Mouse (Mus musculus): Measurements from ENCODE around the gene Gm20388. TPM values are rescaled to one million over a fixed set of nuclear protein-coding genes. Genes with fewer than 3 reads are reported as not detected.

Gm20388 gene
- polyA plus RNA-seq, 1 experiment from 2014 or later: 7.4 TPM

- Histone ChIP-seq H3K27ac (ENCODE audit: low read length) (no peak overlapping the region), H3K36me3 (ENCODE audit: control insufficient read depth, insufficient read depth, low read length) (peaks cover 4% of the 10 kb centered on the region; the same call in 1 of the 2 replicates), H3K27me3 (ENCODE audit: control insufficient read depth, insufficient read depth, low read length) (no peaks in the 10 kb centered on the region), H3K4me2 (ENCODE audit: low read depth, low read length) (no peak overlapping the region), H3K9ac (ENCODE audit: low read length) (no peak overlapping the region), H3K4me3 (replicated peaks; ENCODE audit: low read length) (no peak overlapping the region), H3K9me3 (replicated peaks; ENCODE audit: control insufficient read depth, low read length) (no peaks in the 10 kb centered on the region), H3K4me1 (ENCODE audit: control insufficient read depth, insufficient read depth, low read length) (no peaks in the 10 kb centered on the region)
- WGBS: 30% methylated on average over 3 of the region's 3 CpGs
- no peak for ATAC-seq (ENCODE audit: insufficient read depth, low FRiP score)
These were observed 2969.7 kb downstream of the Gm20388 start for GRCm38 (mm10) chr8:122880302-122880701.

DNA sequence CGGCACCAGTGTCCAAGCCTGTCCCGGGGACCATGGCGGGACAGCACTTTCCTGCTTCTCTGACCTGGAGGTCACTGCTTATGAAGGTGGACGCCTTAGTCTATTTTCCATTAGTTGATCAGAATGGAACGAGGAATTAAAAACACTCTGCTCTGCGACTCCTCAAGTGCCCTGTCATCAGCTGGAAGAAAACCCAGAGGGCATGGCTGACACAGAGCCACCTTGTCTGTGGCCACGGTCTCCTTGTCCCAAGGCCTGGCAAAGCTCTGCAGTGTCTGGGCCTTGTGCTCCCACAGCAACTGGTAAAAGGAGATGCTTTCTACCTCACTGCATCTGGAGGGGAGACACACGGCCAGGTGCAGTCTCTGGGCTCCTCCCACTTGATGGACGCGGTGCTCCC lies 2973.0 kb downstream of the Gm20388 start:
- 82% methylated on average over 10 of the region's 10 CpGs for WGBS
- ATAC-seq (ENCODE audit: insufficient read depth, low FRiP score): no peak
- Histone ChIP-seq H3K36me3 (ENCODE audit: control insufficient read depth, insufficient read depth, low read length) (peaks cover 27% of the 10 kb centered on the region), H3K27ac (ENCODE audit: low read length) (no peak overlapping the region), H3K4me3 (replicated peaks; ENCODE audit: low read length) (no peak overlapping the region), H3K9me3 (replicated peaks; ENCODE audit: control insufficient read depth, low read length) (no peaks in the 10 kb centered on the region), H3K4me2 (ENCODE audit: low read depth, low read length) (no peak overlapping the region), H3K9ac (ENCODE audit: low read length) (no peak overlapping the region), H3K27me3 (ENCODE audit: control insufficient read depth, insufficient read depth, low read length) (no peaks in the 10 kb centered on the region), H3K4me1 (ENCODE audit: control insufficient read depth, insufficient read depth, low read length) (no peaks in the 10 kb centered on the region)

GRCm38 (mm10) chr8:122891440-122891839 lies 2980.8 kb downstream of the Gm20388 start:
- no peaks in the 10 kb centered on the region for H3K27me3 ChIP-seq (ENCODE audit: control insufficient read depth, insufficient read depth, low read length)
- no peak for ATAC-seq (ENCODE audit: insufficient read depth, low FRiP score)
- H3K4me2 ChIP-seq (ENCODE audit: low read depth, low read length): no peak overlapping the region
- H3K4me1 ChIP-seq (ENCODE audit: control insufficient read depth, insufficient read depth, low read length): no peaks in the 10 kb centered on the region
- WGBS: 83% methylated on average over 12 of the region's 12 CpGs
- H3K27ac ChIP-seq (ENCODE audit: low read length): no peak overlapping the region
- H3K9me3 ChIP-seq (replicated peaks; ENCODE audit: control insufficient read depth, low read length): no peaks in the 10 kb centered on the region
- peaks cover 30% of the 10 kb centered on the region for H3K36me3 ChIP-seq (ENCODE audit: control insufficient read depth, insufficient read depth, low read length)
- no peak overlapping the region for H3K9ac ChIP-seq (ENCODE audit: low read length)
- H3K4me3 ChIP-seq (replicated peaks; ENCODE audit: low read length): no peak overlapping the region

DNA sequence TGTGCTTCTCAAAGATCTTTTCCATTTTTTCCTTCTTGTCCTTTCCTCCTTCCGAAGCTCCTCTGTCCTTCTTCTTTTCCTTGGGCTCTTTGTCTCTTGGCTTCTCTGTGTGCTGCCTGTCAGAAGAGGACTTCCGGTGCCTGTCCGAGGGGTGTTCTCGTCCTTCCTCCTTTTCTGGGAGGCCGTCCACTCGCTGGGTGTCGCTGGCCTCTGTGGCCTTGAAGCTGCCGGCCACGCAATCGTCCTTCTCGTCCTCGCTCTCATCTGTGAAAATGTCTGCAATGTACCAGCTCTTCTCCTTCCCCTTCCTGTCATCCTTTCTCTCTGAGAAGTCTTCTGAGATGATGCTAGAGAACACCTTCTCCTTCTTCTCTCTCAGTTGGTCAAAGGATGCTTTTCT lies 2982.8 kb downstream of the Gm20388 start:
- H3K9me3 ChIP-seq (replicated peaks; ENCODE audit: control insufficient read depth, low read length): no peaks in the 10 kb centered on the region
- H3K9ac ChIP-seq (ENCODE audit: low read length): no peak overlapping the region
- H3K27ac ChIP-seq (ENCODE audit: low read length): no peak overlapping the region
- 83% methylated on average over 12 of the region's 12 CpGs for WGBS
- H3K4me3 ChIP-seq (replicated peaks; ENCODE audit: low read length): no peak overlapping the region
- no peaks in the 10 kb centered on the region for H3K4me1 ChIP-seq (ENCODE audit: control insufficient read depth, insufficient read depth, low read length)
- H3K27me3 ChIP-seq (ENCODE audit: control insufficient read depth, insufficient read depth, low read length): no peaks in the 10 kb centered on the region
- peaks cover 23% of the 10 kb centered on the region for H3K36me3 ChIP-seq (ENCODE audit: control insufficient read depth, insufficient read depth, low read length)
- no peak overlapping the region for H3K4me2 ChIP-seq (ENCODE audit: low read depth, low read length)
- ATAC-seq (ENCODE audit: insufficient read depth, low FRiP score): no peak

DNA sequence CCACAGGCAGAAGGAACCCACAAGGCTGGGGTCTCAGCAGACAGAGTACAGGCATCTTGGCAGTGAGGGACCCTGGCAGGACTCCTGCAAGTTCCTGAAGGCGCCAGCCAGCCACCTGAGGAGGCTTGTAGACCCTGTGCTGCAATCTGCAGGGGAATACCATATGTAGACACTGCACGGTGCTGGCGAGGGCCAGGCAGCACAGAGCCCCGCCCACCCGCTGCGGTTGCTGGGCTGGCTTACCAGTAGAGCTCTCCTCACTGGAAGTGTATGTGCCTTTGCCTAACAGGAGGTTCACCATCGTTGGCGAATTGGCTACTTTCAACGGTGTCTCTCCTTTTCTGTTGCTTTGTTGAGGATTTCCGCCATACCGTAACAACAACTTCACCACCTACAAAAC lies 2985.7 kb downstream of the Gm20388 start:
- 0 out of 2 replicates have a peak, but pooled peaks have one; percentile 17 for ATAC-seq (ENCODE audit: insufficient read depth, low FRiP score)
- Histone ChIP-seq H3K9ac (ENCODE audit: low read length) (no peak overlapping the region), H3K4me1 (ENCODE audit: control insufficient read depth, insufficient read depth, low read length) (no peaks in the 10 kb centered on the region), H3K27ac (ENCODE audit: low read length) (no peak overlapping the region), H3K4me3 (replicated peaks; ENCODE audit: low read length) (no peak overlapping the region), H3K36me3 (ENCODE audit: control insufficient read depth, insufficient read depth, low read length) (peaks cover 28% of the 10 kb centered on the region), H3K4me2 (ENCODE audit: low read depth, low read length) (no peak overlapping the region), H3K9me3 (replicated peaks; ENCODE audit: control insufficient read depth, low read length) (no peaks in the 10 kb centered on the region), H3K27me3 (ENCODE audit: control insufficient read depth, insufficient read depth, low read length) (no peaks in the 10 kb centered on the region)
- 92% methylated on average over 11 of the region's 11 CpGs for WGBS

GRCm38 (mm10) chr8:122897200-122897599 lies 2986.6 kb downstream of the Gm20388 start:
- no peaks in the 10 kb centered on the region for H3K4me1 ChIP-seq (ENCODE audit: control insufficient read depth, insufficient read depth, low read length)
- 90% methylated on average over 8 of the region's 8 CpGs for WGBS
- no peak for ATAC-seq (ENCODE audit: insufficient read depth, low FRiP score)
- no peaks in the 10 kb centered on the region for H3K27me3 ChIP-seq (ENCODE audit: control insufficient read depth, insufficient read depth, low read length)
- H3K4me3 ChIP-seq (replicated peaks; ENCODE audit: low read length): no peak overlapping the region
- no peak overlapping the region for H3K27ac ChIP-seq (ENCODE audit: low read length)
- H3K36me3 ChIP-seq (ENCODE audit: control insufficient read depth, insufficient read depth, low read length): peaks cover 28% of the 10 kb centered on the region
- H3K9ac ChIP-seq (ENCODE audit: low read length): no peak overlapping the region
- no peaks in the 10 kb centered on the region for H3K9me3 ChIP-seq (replicated peaks; ENCODE audit: control insufficient read depth, low read length)
- no peak overlapping the region for H3K4me2 ChIP-seq (ENCODE audit: low read depth, low read length)

DNA sequence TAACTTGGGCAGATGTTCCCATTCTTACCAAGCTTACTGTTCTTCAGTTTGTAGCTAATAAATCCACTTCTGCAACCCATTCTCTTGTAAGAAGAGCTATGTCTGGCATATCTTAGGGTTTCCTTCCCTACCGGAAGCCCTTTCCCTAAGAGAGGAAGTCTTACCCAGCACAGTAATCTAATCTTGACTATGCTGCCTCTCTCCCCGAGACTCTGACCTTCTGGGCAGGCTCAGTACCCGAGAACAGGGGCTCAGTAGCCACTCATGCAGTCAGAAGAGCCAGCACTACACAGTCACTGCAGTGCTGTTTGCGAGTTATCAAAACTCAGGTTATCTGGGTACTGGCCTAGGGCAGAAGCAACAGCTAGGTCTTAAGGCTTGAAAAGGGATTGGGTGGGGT lies 2987.4 kb downstream of the Gm20388 start:
- Histone ChIP-seq H3K4me3 (replicated peaks; ENCODE audit: low read length) (no peak overlapping the region), H3K4me1 (ENCODE audit: control insufficient read depth, insufficient read depth, low read length) (no peaks in the 10 kb centered on the region), H3K9ac (ENCODE audit: low read length) (no peak overlapping the region), H3K27me3 (ENCODE audit: control insufficient read depth, insufficient read depth, low read length) (no peaks in the 10 kb centered on the region), H3K36me3 (ENCODE audit: control insufficient read depth, insufficient read depth, low read length) (peaks cover 28% of the 10 kb centered on the region), H3K27ac (ENCODE audit: low read length) (no peak overlapping the region), H3K4me2 (ENCODE audit: low read depth, low read length) (no peak overlapping the region), H3K9me3 (replicated peaks; ENCODE audit: control insufficient read depth, low read length) (no peaks in the 10 kb centered on the region)
- ATAC-seq (ENCODE audit: insufficient read depth, low FRiP score): no peak
- WGBS: 78% methylated on average over 4 of the region's 4 CpGs

DNA sequence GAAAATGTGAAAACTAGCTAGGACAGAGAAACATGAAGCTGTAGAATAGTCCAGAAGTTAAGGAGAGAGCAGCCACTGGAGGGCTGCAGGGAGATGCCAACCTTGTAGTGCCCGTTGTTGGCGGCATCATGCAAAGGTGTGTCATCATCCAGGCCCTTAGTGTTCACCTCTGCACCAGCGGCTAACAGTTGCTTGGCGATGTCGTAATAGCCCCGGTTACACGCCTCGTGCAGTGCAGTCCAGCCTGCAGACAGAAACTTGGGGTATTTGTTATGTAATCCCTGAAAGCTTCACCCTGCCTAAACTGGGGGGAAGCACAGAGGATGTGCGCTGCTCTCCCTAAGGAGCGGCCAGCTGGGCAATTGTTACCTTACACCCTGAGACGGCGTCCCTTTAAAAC lies 2987.8 kb downstream of the Gm20388 start:
- no peaks in the 10 kb centered on the region for H3K4me1 ChIP-seq (ENCODE audit: control insufficient read depth, insufficient read depth, low read length)
- no peaks in the 10 kb centered on the region for H3K27me3 ChIP-seq (ENCODE audit: control insufficient read depth, insufficient read depth, low read length)
- H3K4me3 ChIP-seq (replicated peaks; ENCODE audit: low read length): no peak overlapping the region
- WGBS: 90% methylated on average over 12 of the region's 12 CpGs
- H3K9me3 ChIP-seq (replicated peaks; ENCODE audit: control insufficient read depth, low read length): no peaks in the 10 kb centered on the region
- peaks cover 24% of the 10 kb centered on the region for H3K36me3 ChIP-seq (ENCODE audit: control insufficient read depth, insufficient read depth, low read length)
- H3K27ac ChIP-seq (ENCODE audit: low read length): no peak overlapping the region
- no peak for ATAC-seq (ENCODE audit: insufficient read depth, low FRiP score)
- no peak overlapping the region for H3K9ac ChIP-seq (ENCODE audit: low read length)
- no peak overlapping the region for H3K4me2 ChIP-seq (ENCODE audit: low read depth, low read length)

- H3K27me3 ChIP-seq (ENCODE audit: control insufficient read depth, insufficient read depth, low read length): no peaks in the 10 kb centered on the region
- 77% methylated on average over 5 of the region's 5 CpGs for WGBS
- no peaks in the 10 kb centered on the region for H3K9me3 ChIP-seq (replicated peaks; ENCODE audit: control insufficient read depth, low read length)
- no peak overlapping the region for H3K4me3 ChIP-seq (replicated peaks; ENCODE audit: low read length)
- H3K4me1 ChIP-seq (ENCODE audit: control insufficient read depth, insufficient read depth, low read length): no peaks in the 10 kb centered on the region
- H3K9ac ChIP-seq (ENCODE audit: low read length): no peak overlapping the region
- no peak overlapping the region for H3K4me2 ChIP-seq (ENCODE audit: low read depth, low read length)
- H3K36me3 ChIP-seq (ENCODE audit: control insufficient read depth, insufficient read depth, low read length): peaks cover 24% of the 10 kb centered on the region
- H3K27ac ChIP-seq (ENCODE audit: low read length): no peak overlapping the region
- no peak for ATAC-seq (ENCODE audit: insufficient read depth, low FRiP score)
These were observed 2988.4 kb downstream of the Gm20388 start for GRCm38 (mm10) chr8:122899085-122899484.

GRCm38 (mm10) chr8:122901476-122901875 lies 2990.8 kb downstream of the Gm20388 start:
- 87% methylated on average over 7 of the region's 7 CpGs for WGBS
- H3K4me3 ChIP-seq (replicated peaks; ENCODE audit: low read length): no peak overlapping the region
- no peak overlapping the region for H3K4me2 ChIP-seq (ENCODE audit: low read depth, low read length)
- H3K9ac ChIP-seq (ENCODE audit: low read length): no peak overlapping the region
- H3K27me3 ChIP-seq (ENCODE audit: control insufficient read depth, insufficient read depth, low read length): no peaks in the 10 kb centered on the region
- no peak for ATAC-seq (ENCODE audit: insufficient read depth, low FRiP score)
- H3K36me3 ChIP-seq (ENCODE audit: control insufficient read depth, insufficient read depth, low read length): peaks cover 14% of the 10 kb centered on the region
- H3K27ac ChIP-seq (ENCODE audit: low read length): no peak overlapping the region
- H3K4me1 ChIP-seq (ENCODE audit: control insufficient read depth, insufficient read depth, low read length): peaks cover 6% of the 10 kb centered on the region
- no peaks in the 10 kb centered on the region for H3K9me3 ChIP-seq (replicated peaks; ENCODE audit: control insufficient read depth, low read length)
